Mouse (Mus musculus): Measurements from ENCODE around the gene Evi5. TPM values are rescaled to one million over a fixed set of nuclear protein-coding genes. Genes with fewer than 3 reads are reported as not detected.

Evi5 gene
- total RNA-seq, 2 experiments from 2014 or later, result 57.9 to 58.4 TPM

DNA sequence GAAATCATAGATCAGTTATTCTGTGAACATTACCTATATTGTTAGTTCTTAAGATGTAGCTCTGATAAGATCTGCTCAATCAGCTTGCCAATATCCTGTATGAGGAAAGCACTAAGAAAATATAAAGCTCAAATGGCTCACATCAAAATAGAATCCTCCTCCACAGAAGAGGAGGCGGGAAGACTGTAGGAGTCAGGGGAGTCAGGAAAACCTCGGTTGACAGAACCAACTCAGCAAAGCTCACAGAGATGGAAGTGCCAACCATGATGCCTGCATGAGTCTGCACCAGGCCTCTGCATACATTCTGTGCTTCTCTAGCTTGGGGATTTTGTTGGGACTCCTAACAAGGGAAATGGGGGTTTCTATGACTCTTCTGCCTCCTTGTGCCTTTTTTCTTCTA lies 73.7 kb downstream of the Evi5 start:
- no peak for DNase-seq

GRCm38 (mm10) chr5:107798290-107798689 lies 76.6 kb downstream of the Evi5 start:
- no peak for DNase-seq

DNA sequence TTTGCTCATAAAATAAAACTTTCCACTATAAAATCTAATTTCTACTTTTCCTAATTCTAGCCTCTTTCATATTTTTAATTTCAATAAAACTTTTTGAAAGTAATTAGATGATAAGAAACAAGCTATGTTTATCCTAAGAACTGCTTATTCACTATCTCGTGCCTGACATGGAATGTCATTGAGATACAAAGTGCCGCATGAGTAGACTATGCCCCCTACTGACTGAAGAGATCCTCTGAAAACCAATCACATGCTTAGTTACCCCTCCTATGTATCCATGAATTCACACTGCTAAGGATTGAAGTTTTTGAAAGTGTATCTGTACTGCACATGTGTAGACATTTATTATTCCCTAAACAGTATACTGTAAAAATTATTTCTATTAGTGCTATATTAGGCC lies 81.0 kb downstream of the Evi5 start:
- DNase-seq, result no peak

DNA sequence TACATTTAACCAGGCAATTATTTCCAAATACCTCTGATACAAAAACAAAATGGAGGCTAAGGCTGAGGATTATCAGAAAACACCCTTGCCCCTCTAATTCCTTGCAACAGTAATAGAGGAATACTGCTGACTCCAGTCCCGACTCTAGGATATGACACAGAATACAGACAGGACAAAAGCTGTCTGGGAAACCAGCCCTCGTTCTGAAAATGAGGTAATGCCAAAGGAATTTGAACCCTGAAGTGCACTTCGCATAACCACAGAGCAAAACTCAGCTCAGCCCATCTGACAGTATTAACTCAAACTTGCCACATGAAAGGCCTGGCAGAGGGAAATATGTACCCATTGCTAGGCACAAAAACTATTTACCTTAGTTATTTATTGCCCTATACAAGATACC lies 81.6 kb downstream of the Evi5 start:
- DNase-seq, result no peak

DNA sequence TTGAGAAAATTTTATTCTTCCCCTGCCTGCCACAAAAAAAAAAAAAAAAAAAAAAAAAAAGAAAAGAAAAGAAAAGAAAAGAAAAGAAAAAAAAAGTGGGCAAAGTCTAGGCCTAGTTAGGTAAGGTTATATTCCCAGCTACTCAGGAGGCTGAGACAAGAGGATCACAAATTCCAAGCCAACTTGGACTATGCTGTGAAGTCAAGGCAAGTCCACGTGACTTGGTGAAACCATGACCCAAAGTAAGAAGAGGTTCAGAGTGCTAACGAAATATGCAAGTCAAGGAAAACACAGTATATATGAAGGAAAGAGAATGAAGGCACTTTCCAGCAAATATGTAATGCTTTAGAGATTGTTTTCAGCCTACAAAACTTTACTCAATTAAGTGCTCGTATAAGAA lies 82.4 kb downstream of the Evi5 start:
- no peak for DNase-seq

DNA sequence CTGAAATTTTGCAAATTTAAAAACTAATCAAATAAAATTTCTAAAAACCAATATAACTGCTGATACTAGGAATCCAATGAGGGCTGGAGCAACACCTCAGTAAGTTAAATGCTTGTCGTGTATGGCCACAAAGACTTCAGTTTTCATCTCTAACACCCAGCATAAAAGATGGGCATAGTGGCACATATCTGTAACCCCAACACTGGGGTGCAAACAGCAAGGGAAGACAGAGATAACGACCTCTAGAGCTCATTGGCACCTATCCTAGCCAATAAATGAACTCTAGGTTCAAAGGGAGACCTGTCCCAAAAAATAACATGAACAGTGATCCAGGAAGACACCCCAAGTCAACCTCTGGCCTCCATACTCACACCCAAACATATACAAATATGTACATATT lies 82.9 kb downstream of the Evi5 start:
- no peak for DNase-seq

DNA sequence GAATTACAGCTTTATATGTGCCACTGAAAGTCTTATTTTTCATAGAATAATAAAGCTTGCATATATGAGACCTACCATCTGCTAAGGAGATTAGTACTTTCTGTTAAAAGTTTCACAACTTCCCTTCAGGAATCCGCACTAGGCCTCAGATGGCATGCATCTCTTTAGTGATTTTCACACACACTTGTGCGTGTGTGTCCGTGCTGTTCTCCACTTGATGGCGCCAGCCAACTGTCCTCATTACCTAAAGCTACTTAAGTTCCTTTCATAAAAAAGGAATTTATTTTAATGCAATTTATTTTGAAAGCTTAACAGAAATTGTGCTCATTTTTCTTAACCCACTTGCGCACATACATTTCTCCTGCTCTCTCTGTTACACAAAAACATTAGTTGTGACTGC lies 85.4 kb downstream of the Evi5 start:
- no peak for DNase-seq

- no peak for DNase-seq
Measured at GRCm38 (mm10) chr5:107787682-107788443, 87.0 kb downstream of the Evi5 start.

DNA sequence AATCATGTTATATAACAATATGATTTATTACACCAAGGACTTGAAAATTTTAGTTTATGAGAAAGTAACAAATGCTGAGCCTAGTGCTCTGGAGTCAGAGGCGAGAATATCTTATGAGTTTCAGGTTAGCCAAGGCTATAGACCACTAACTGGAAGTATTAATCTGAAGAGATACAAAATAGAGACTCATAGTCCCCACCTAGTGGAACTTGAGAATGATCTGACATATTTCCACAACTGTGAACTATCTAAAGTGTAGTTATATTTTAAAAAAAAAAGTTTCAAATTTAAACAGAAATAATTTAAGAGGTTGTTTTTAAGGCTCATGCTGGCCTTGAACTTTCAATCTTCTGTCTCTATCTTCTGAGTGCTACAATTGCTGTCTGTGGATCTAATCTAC lies 92.5 kb downstream of the Evi5 start:
- no peak for DNase-seq

DNA sequence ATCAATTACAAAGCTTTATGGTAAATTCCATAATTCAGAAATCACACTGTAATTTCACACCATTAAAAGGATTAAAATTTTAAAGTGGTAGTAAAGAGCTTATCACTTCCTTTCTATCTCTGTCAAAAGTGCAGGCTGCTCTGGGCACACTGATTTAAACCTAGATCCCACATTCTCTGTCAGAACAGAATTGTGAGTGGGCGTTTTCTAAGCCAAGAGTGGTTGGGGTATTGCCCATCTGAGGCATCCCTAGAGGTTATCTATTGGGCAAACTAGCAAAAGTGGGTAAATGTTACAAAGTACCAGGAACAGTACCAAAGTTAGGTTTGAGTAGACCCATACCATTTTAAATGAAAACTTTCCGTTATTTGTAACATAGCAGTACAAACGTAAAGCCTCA lies 96.1 kb downstream of the Evi5 start:
- DNase-seq, result no peak

DNA sequence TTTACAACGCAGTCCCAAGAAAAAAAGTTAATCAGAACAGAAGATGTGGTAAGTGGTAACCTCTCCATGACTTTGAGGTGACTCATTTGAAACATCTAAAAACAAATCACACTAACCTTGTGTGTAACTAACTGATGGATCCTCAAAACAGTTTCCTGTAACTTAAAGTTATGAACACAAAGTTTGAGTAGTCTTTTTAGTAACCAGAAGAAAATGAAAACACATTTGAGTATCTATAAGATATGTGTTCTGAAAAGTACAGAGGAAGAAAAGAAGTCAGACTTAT lies 97.4 kb downstream of the Evi5 start:
- no peak for DNase-seq

- no peak for DNase-seq
Measured at GRCm38 (mm10) chr5:107776777-107777544, 97.9 kb downstream of the Evi5 start.

DNA sequence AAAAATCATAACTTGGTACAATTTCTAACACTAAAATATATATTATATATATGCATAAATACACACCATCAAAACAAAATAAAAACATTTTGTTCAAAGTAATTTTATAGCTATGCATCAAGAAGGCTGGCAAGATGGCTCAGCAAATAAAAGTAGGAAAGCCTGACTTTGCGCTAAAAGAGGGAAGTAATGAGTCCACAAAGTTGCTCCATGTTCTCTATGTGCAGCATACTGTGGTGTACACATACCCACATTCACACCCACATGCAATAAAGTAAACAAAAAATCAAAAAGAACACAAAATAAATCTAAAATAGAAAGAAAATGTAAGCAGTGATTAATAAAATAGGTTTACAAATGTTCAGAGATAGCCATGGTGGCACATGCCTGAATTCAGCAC lies 99.0 kb downstream of the Evi5 start:
- no peak for DNase-seq

DNA sequence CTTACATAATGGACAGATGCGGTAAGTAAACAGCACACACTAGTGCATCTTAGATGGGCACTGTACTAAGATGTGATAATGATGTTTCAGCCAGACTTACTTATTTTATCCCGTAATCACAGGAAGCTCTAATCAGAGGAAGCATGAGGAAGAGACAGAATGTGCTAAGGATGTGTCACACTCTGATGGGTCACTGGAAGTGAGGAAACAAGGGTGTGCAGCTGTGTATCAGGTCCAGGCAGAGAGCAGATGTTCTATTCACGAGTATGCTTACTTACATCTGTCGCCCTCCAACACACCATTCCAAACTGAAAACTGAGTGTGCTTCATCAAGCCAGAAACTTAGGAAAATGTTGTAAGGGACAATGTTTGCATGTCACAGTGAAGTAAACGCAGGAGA lies 102.9 kb downstream of the Evi5 start:
- no peak for DNase-seq

DNA sequence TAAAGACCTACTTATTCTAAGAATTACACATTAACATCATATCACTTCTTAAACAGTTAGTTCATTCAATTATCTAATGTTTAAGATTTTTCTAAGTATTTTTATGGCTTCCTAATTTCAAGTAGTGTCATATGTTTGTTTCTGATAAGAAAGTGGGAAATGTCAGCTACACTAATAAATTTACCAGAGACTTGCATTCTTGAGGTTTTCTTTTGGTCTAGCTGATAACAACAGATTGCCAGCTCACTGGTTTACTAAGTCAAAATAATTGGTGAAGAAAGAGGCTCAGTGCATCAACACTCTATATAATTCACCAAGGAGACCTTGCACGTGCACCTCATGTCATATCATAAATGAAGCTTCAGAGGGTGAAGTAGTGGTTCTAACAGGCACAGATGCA lies 106.7 kb downstream of the Evi5 start:
- DNase-seq, result no peak

DNA sequence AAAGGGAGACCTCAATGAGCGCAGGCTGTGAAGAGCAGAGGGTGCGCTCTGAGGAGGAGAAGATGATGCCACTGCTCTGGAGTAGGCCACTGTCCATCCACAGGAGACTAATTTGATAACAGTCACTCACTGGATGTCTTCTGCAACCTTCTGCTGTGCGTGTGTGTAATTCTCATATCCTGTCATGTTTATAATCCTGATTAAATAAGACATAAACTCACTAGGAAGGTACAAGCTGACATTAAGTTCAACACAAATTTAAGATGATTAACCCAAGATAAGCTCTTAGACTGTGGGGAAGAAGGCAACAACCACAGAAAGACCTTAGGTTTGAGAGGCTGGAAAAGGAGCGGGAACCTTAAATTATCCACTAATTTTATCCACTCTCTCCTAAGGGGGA lies 109.0 kb downstream of the Evi5 start:
- no peak for DNase-seq

DNA sequence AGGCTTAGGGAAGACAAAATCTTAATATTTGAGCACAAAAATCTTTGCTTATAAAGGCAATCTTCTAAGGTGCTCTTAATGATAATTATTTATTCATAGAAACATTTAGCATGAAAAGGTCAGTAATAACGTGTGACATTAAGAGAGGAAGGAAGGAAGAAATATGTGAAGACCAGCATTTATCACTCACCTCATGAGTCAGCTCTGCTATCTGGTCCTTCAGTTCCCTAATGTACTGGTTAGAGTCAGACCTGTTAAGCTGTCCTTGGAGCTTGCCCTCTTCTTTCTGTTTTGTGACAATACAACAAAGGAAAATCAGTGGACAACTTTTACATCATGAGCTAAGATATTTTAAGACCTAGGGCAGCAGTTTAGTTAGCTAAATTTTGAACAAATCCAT lies 110.4 kb downstream of the Evi5 start:
- no peak for DNase-seq

DNA sequence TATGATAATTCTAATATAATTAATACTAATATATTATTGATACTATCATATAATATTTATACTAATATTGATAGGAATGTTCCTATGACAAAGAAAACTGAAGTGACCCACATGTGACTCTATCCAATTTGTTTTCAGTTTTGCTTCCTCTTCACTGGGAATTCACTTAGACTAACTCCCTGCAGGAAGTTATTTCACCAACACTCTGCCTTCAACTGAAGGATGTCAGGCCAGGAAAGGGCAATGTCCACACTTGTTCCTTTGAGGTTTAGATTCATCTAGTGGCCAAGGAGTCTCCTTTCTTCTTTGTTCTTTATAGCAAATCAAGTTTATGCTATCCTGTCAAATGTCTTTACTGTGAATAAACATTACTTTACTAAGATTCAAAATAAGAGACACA lies 111.2 kb downstream of the Evi5 start:
- DNase-seq, result no peak

DNA sequence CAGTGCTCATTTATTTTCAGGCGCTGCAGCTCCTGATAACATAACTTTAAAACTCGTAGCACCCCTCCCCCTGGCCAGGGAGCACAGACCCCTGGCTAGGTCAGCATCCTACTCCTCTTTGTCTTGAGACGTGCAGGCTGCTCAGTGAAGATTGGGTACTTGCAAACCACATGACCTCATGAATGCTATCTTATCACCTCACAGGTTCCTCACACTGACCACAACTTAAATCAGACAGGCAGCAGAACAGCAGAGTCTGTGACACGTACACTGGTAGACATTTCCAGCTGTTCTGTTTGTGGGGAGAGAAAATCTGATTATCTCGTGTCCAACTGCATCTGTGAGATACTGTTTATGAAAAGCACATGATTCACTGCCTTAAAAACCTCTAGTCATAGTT lies 115.8 kb downstream of the Evi5 start:
- no peak for DNase-seq

- DNase-seq, result no peak
Measured at GRCm38 (mm10) chr5:107756072-107756471, 118.8 kb downstream of the Evi5 start.

DNA sequence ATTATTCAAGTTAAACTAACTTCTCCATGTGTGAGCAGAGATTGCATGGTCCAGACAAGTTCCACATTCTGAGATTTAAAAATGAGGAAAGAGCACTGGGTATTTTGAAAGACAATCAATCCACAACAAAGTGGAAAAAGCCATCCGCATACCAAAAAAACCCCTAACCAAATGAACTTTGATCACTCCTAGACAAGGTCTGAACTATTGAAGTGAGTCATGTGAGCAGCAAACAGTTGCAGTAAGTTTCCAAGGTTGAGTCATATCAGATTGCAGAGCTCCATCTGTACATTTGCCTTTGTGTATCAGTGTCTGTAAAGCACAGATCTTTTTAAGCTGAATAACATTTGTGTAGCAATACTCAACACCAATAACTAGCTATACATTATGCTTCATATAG lies 120.2 kb downstream of the Evi5 start:
- DNase-seq, result no peak

GRCm38 (mm10) chr5:107753656-107754055 lies 121.3 kb downstream of the Evi5 start:
- DNase-seq, result no peak

DNA sequence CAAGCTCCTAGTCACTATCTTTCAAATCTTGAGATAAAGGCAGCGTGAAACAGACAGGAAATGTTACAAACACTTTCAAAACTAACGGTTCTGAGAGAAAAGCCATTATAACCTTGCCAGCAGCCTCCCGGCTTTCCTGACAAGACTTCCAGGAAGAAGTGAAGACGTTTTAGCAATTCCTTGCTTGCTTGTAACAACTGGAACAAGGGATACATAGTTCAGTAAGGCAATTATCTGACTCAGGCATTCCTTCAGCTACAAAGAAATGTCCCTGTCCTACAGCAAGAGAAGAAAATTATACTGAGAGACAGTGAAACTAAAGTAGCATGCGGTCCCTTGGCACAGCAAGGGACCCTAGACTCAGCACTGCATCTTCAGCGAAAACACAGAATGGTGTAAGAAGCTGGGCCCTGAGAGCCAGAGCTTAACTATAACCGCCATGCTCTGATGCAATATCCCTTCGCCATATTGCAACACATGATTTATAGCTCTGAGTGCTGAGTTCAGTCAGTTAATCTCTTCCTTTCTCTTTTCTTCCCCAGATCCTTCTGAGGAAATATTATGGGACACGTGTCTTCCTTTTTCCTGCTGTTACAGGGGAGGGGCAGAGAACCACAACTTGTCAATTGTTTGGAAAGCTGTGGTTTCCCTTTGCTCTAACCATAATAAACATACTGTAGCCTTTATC lies 125.5 kb downstream of the Evi5 start:
- DNase-seq, result no peak

- no peak for DNase-seq
Measured at GRCm38 (mm10) chr5:107739023-107739422, 135.9 kb downstream of the Evi5 start.

Measured in layer of hippocampus, postnatal 36 days (tissue).